Mouse (Mus musculus): ENCODE results near the gene Alx3. TPM values are rescaled to one million over a fixed set of nuclear protein-coding genes. Genes with fewer than 3 reads are reported as not detected.
"Not testable (repeated sequence)": the region's sequence is repeated elsewhere in the genome, so short reads cannot be mapped to it uniquely, and the experiment has no call there.

The Alx3 gene
- total RNA-seq, 4 experiments from 2014 or later = 0.53 to 2.4 (median 0.82) TPM

- no peak for DNase-seq (ENCODE audit: low spot score in 2 of 2)
These were observed 27.7 kb downstream of the Alx3 start for GRCm38 (mm10) chr3:107622537-107622936.

GRCm38 (mm10) chr3:107624424-107624823, 29.6 kb downstream of the Alx3 start:
- DNase-seq (ENCODE audit: low spot score in 2 of 2) = no peak

- DNase-seq (ENCODE audit: low spot score in 2 of 2) = no peak
These were observed 30.7 kb downstream of the Alx3 start for GRCm38 (mm10) chr3:107625536-107625935.

GRCm38 (mm10) chr3:107626751-107627150, 31.9 kb downstream of the Alx3 start:
- no peak for DNase-seq (ENCODE audit: low spot score in 2 of 2)

- no peak for DNase-seq (ENCODE audit: low spot score in 2 of 2)
These were observed 32.8 kb downstream of the Alx3 start for GRCm38 (mm10) chr3:107627641-107628040.

- DNase-seq (ENCODE audit: low spot score in 2 of 2) = no peak
These were observed 33.7 kb downstream of the Alx3 start for GRCm38 (mm10) chr3:107628551-107628950.

GRCm38 (mm10) chr3:107629411-107629810, 34.6 kb downstream of the Alx3 start:
- no peak for DNase-seq (ENCODE audit: low spot score in 2 of 2)

- peak; percentile 35 to 45 for DNase-seq (ENCODE audit: low spot score in 2 of 2)
These were observed 36.1 kb downstream of the Alx3 start, which contains the start of gene Gm10961 for GRCm38 (mm10) chr3:107630682-107631522. TSS of gene Gm10961 (plus strand) at chr3:107631322.

- DNase-seq (ENCODE audit: low spot score in 2 of 2) = peak; percentile 87 to 92
These were observed 36.7 kb downstream of the Alx3 start, which contains the start of gene Strip1 for GRCm38 (mm10) chr3:107631523-107631958. TSS of gene Strip1 (minus strand) at chr3:107631694.

- no peak for DNase-seq (ENCODE audit: low spot score in 2 of 2)
These were observed 38.0 kb downstream of the Alx3 start for GRCm38 (mm10) chr3:107632786-107633185.

- no peak for DNase-seq (ENCODE audit: low spot score in 2 of 2)
These were observed 39.1 kb downstream of the Alx3 start for GRCm38 (mm10) chr3:107633906-107634305.

- DNase-seq (ENCODE audit: low spot score in 2 of 2) = no peak
These were observed 41.0 kb downstream of the Alx3 start for GRCm38 (mm10) chr3:107635836-107636235.

GRCm38 (mm10) chr3:107636236-107636635, 41.4 kb downstream of the Alx3 start:
- DNase-seq (ENCODE audit: low spot score in 2 of 2) = no peak

GRCm38 (mm10) chr3:107637606-107638172, 42.9 kb downstream of the Alx3 start:
- DNase-seq (ENCODE audit: low spot score in 2 of 2) = no peak

GRCm38 (mm10) chr3:107646947-107647346, 52.1 kb downstream of the Alx3 start:
- DNase-seq (ENCODE audit: low spot score in 2 of 2) = no peak

- not testable (repeated sequence) for DNase-seq (ENCODE audit: low spot score in 2 of 2)
These were observed 55.4 kb downstream of the Alx3 start for GRCm38 (mm10) chr3:107650276-107650675.

GRCm38 (mm10) chr3:107652968-107653367, 58.1 kb downstream of the Alx3 start:
- DNase-seq (ENCODE audit: low spot score in 2 of 2) = no peak

GRCm38 (mm10) chr3:107654861-107655260, 60.0 kb downstream of the Alx3 start:
- no peak for DNase-seq (ENCODE audit: low spot score in 2 of 2)
